Mouse (Mus musculus) C2C12 (cell line): Measurements from ENCODE around the gene Irf2.

Experiments
- CEBPB ChIP-seq: IDR thresholded peaks from one replicate; pipeline ENCODE4 v1.6.1; 2011; ENCODE audit warnings: low read depth, mild to moderate bottlenecking, control low read depth, moderate library complexity
- CTCF ChIP-seq: IDR thresholded peaks from one replicate; pipeline ENCODE4 v1.5.1; 2011; ENCODE audit not compliant: control insufficient read depth, insufficient read depth, insufficient read length
- MYOG ChIP-seq: IDR thresholded peaks from one replicate; pipeline ENCODE4 v1.6.1; 2011; ENCODE audit not compliant: control insufficient read depth, insufficient read length; ENCODE audit errors: extremely low read depth
- USF1 ChIP-seq: IDR thresholded peaks from one replicate; pipeline ENCODE4 v1.6.1; 2011; ENCODE audit warnings: low read depth, mild to moderate bottlenecking, control low read depth, moderate library complexity

DNA sequence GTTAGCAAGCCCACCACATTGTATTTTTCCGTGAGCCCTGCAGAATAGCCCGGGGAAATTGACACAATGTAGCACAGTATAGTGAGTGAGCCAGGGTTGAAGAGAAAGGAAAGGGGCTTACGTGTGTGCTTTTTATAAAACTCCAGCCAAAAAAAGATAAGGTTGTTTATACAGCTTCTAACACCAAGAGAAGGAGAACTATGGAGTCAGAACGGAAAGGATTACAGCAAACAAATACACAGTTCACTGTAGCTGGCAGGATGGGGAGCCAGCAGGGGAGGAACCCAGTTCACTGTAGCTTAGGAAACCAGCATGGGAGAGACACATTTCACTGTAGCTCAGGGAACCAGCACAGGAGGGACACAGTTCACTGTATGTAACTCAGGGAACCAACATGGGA is 149.0 kb downstream of the Irf2 start:
- no peak for TF ChIP-seq CEBPB
- no peak for TF ChIP-seq CTCF
- TF ChIP-seq USF1 = no peak
- TF ChIP-seq MYOG = no peak
